ENCODE assay signal across 10 mouse cellular contexts in the genomic region with DNA sequence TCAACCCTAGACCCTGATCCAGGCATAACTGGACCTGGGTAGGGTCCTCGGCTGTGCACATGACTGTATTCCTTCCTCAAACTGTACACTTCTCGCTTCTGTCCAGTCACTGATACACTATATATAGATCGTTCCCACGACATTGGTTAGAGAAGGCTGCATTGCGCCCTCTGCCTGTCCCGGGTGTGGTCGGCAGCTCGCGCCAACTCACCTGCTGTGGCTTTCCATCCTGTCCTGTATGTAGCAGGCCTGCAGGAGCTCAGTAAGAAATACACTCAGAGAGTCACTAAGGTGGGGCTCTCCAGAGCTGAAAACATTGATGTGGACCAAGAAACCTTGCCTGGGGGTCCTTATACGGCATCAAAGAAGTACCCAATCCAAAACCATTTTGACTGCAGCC. TPM values are rescaled to one million over a fixed set of nuclear protein-coding genes. Genes with fewer than 3 reads are reported as not detected.
DNase-seq lines count a peak whose midpoint lies in the region; ATAC-seq and TF ChIP-seq lines count a peak whose summit lies in the region.
"Had no signal": no experiment of that assay in that cellular context is flagged by ENCODE, and none has a peak within 500 bp of the region (broad histone marks: within the 10 kb centered on the region; RNA-seq: fewer than 3 reads in every experiment).

No protein-coding gene starts in this region.

- H3K9ac ChIP-seq in hindbrain, embryonic 11.5 days (ENCODE audit: low read depth, low read length): no peak overlapping the region
- H3K9ac ChIP-seq in limb, embryonic 13.5 days: no peak overlapping the region
- H3K9ac ChIP-seq: liver, embryonic 15.5 days; stomach, embryonic 15.5 days had no signal

- peak overlapping the region; percentile 35; the same call in 1 of the 2 replicates for H3K27ac ChIP-seq in hindbrain, embryonic 10.5 days
- no peak overlapping the region for H3K27ac ChIP-seq in hindbrain, embryonic 11.5 days (ENCODE audit: low read depth, low read length)
- H3K27ac ChIP-seq in limb, embryonic 13.5 days: no peak overlapping the region
- H3K27ac ChIP-seq: liver, embryonic 15.5 days; stomach, embryonic 15.5 days had no signal

- ATAC-seq in hindbrain, embryonic 11.5 days (ENCODE audit: low FRiP score): no peak
- ATAC-seq in limb, embryonic 13.5 days (ENCODE audit: low FRiP score, low read depth): no peak
- no peak for ATAC-seq in granulocyte monocyte progenitor cell, adult 5-6 weeks (replicated peaks; ENCODE audit: poor library complexity, severe bottlenecking)

- H3K4me2 ChIP-seq in hindbrain, embryonic 11.5 days (replicated peaks; ENCODE audit: low read depth, low read length): no peak overlapping the region
- H3K4me2 ChIP-seq in limb, embryonic 13.5 days (replicated peaks): peak overlapping the region; percentile 28
- H3K4me2 ChIP-seq: liver, embryonic 15.5 days; stomach, embryonic 15.5 days had no signal

- DNase-seq in hindbrain, embryonic 10.5 days (ENCODE audit: low spot score): no peak
- no peak for DNase-seq in hindbrain, embryonic 11.5 days (ENCODE audit: low spot score)
- DNase-seq in brain, embryonic 14.5 days (ENCODE audit: low read depth): peak; percentile 19
- DNase-seq in layer of hippocampus, postnatal 10 days (ENCODE audit: low spot score in 2 of 2): no peak
- no peak for DNase-seq in cerebellum, adult 18-20 months

- H3K36me3 ChIP-seq in hindbrain, embryonic 10.5 days: no peaks in the 10 kb centered on the region
- H3K36me3 ChIP-seq in hindbrain, embryonic 11.5 days (ENCODE audit: control insufficient read depth, insufficient read depth, low read length): no peaks in the 10 kb centered on the region
- no peaks in the 10 kb centered on the region for H3K36me3 ChIP-seq in E14TG2a.4 (ENCODE audit: insufficient read depth, low read length)
- no peaks in the 10 kb centered on the region for H3K36me3 ChIP-seq in limb, embryonic 13.5 days
- H3K36me3 ChIP-seq: liver, embryonic 15.5 days; stomach, embryonic 15.5 days had no signal

- H3K4me1 ChIP-seq in hindbrain, embryonic 10.5 days (replicated peaks): peaks cover 14% of the 10 kb centered on the region; the same call in 1 of the 2 replicates
- H3K4me1 ChIP-seq in hindbrain, embryonic 11.5 days (replicated peaks; ENCODE audit: control insufficient read depth, insufficient read depth, low read length): no peaks in the 10 kb centered on the region
- peaks cover 33% of the 10 kb centered on the region for H3K4me1 ChIP-seq in E14TG2a.4 (replicated peaks; ENCODE audit: low read depth, low read length)
- no peaks in the 10 kb centered on the region for H3K4me1 ChIP-seq in limb, embryonic 13.5 days
- H3K4me1 ChIP-seq: liver, embryonic 15.5 days; stomach, embryonic 15.5 days had no signal

- no peak overlapping the region for H3K4me3 ChIP-seq in hindbrain, embryonic 10.5 days
- no peak overlapping the region for H3K4me3 ChIP-seq in hindbrain, embryonic 11.5 days (ENCODE audit: low read depth, low read length)
- H3K4me3 ChIP-seq in E14TG2a.4 (replicated peaks; ENCODE audit: low read length): peak overlapping the region; percentile 43; the same call in 1 of the 2 replicates
- H3K4me3 ChIP-seq in limb, embryonic 13.5 days: no peak overlapping the region
- H3K4me3 ChIP-seq: liver, embryonic 15.5 days; stomach, embryonic 15.5 days had no signal

- TF ChIP-seq POLR2A in brain, embryonic 14.5 days (IDR thresholded peaks at IDR 0.05; ENCODE audit: borderline replicate concordance, extremely low read depth, insufficient read depth, insufficient read length, poor library complexity, severe bottlenecking): no peak

- TF ChIP-seq CTCF in E14TG2a.4 (conservative IDR thresholded peaks at IDR 0.05; ENCODE audit: low read length): no peak; the same call in 1 of the 2 replicates
- peak; percentile 7; the same call in 1 of the 2 replicates for TF ChIP-seq CTCF in brain, embryonic 14.5 days (IDR thresholded peaks at IDR 0.05; ENCODE audit: borderline replicate concordance, extremely low read depth, insufficient read depth, insufficient read length)

- H3K27me3 ChIP-seq in hindbrain, embryonic 10.5 days (ENCODE audit: insufficient read depth, poor library complexity, severe bottlenecking): no peaks in the 10 kb centered on the region
- H3K27me3 ChIP-seq in hindbrain, embryonic 11.5 days (ENCODE audit: control insufficient read depth, insufficient read depth, low read length): no peaks in the 10 kb centered on the region
- peaks cover 3% of the 10 kb centered on the region; the same call in 1 of the 2 replicates for H3K27me3 ChIP-seq in E14TG2a.4 (ENCODE audit: insufficient read depth, low read length)
- H3K27me3 ChIP-seq in limb, embryonic 13.5 days: no peaks in the 10 kb centered on the region
- H3K27me3 ChIP-seq: liver, embryonic 15.5 days; stomach, embryonic 15.5 days had no signal

- 69% methylated on average over 10 of the region's 10 CpGs for WGBS in hindbrain, embryonic 10.5 days
- 72% methylated on average over 10 of the region's 10 CpGs for WGBS in hindbrain, embryonic 11.5 days
- 67% methylated on average over 10 of the region's 10 CpGs for WGBS in limb, embryonic 13.5 days

- peaks cover 6% of the 10 kb centered on the region; the same call in 1 of the 2 replicates for H3K9me3 ChIP-seq in hindbrain, embryonic 10.5 days
- H3K9me3 ChIP-seq in hindbrain, embryonic 11.5 days (ENCODE audit: control insufficient read depth, low read length): no peaks in the 10 kb centered on the region
- no peaks in the 10 kb centered on the region for H3K9me3 ChIP-seq in E14TG2a.4 (ENCODE audit: low read length)
- H3K9me3 ChIP-seq in limb, embryonic 13.5 days: peaks cover 7% of the 10 kb centered on the region
- H3K9me3 ChIP-seq: liver, embryonic 15.5 days; stomach, embryonic 15.5 days had no signal

RNA-seq across cellular contexts. Expression of a gene that starts 17.6 kb away (rescaled TPM):
- 0.98 and 1.3 TPM in 2 replicates for polyA plus RNA-seq in hindbrain, embryonic 10.5 days (2016; fragmentation: Nextera tagmentation; extraction: Ambion mirVana)
- polyA plus RNA-seq in hindbrain, embryonic 11.5 days (2014; fragmentation: Nextera tagmentation; extraction: Ambion mirVana): 1.2 and 1.4 TPM in 2 replicates
- 20.9 and 32.0 TPM in 2 replicates for polyA plus RNA-seq in brain, embryonic 14.5 days (2012; rRNA removed)
- polyA plus RNA-seq in limb, embryonic 13.5 days (2015; fragmentation: Nextera tagmentation; extraction: Ambion mirVana): 0.04 and 0.08 TPM in 2 replicates
- not detected in 2 replicates for total RNA-seq in granulocyte monocyte progenitor cell, adult 5-6 weeks (2014; fragmentation: Nextera tagmentation)
- total RNA-seq in granulocyte monocyte progenitor cell, adult 5-6 weeks (2017): not detected in 2 replicates
- 10 to 100 TPM; 91.4 to 98.4 TPM for total RNA-seq in layer of hippocampus, postnatal 10 days (2021)
- polyA plus RNA-seq: liver, embryonic 15.5 days had no signal

RNA-seq across cellular contexts. Expression of a gene that starts 37.5 kb away (rescaled TPM):
- 25.9 and 26.7 TPM in 2 replicates for polyA plus RNA-seq in hindbrain, embryonic 10.5 days (2016; fragmentation: Nextera tagmentation; extraction: Ambion mirVana)
- polyA plus RNA-seq in hindbrain, embryonic 11.5 days (2014; fragmentation: Nextera tagmentation; extraction: Ambion mirVana): 25.1 and 31.0 TPM in 2 replicates
- polyA plus RNA-seq in brain, embryonic 14.5 days (2012; rRNA removed): 40.9 and 43.4 TPM in 2 replicates
- 28.0 and 30.5 TPM in 2 replicates for polyA plus RNA-seq in limb, embryonic 13.5 days (2015; fragmentation: Nextera tagmentation; extraction: Ambion mirVana)
- total RNA-seq in granulocyte monocyte progenitor cell, adult 5-6 weeks (2014; fragmentation: Nextera tagmentation): 7.5 and 23.0 TPM in 2 replicates
- 10.9 and 12.6 TPM in 2 replicates for total RNA-seq in granulocyte monocyte progenitor cell, adult 5-6 weeks (2017)
- 10 to 100 TPM; 31.9 to 33.2 TPM for total RNA-seq in layer of hippocampus, postnatal 10 days (2021)

RNA-seq across cellular contexts. Expression of a gene that starts 49.0 kb away (rescaled TPM):
- 886 and 980 TPM in 2 replicates for polyA plus RNA-seq in hindbrain, embryonic 10.5 days (2016; fragmentation: Nextera tagmentation; extraction: Ambion mirVana)
- 799 and 828 TPM in 2 replicates for polyA plus RNA-seq in hindbrain, embryonic 11.5 days (2014; fragmentation: Nextera tagmentation; extraction: Ambion mirVana)
- polyA plus RNA-seq in brain, embryonic 14.5 days (2012; rRNA removed): 240 and 244 TPM in 2 replicates
- 561 and 579 TPM in 2 replicates for polyA plus RNA-seq in limb, embryonic 13.5 days (2015; fragmentation: Nextera tagmentation; extraction: Ambion mirVana)
- 440 and 513 TPM in 2 replicates for total RNA-seq in granulocyte monocyte progenitor cell, adult 5-6 weeks (2014; fragmentation: Nextera tagmentation)
- total RNA-seq in granulocyte monocyte progenitor cell, adult 5-6 weeks (2017): 599 and 620 TPM in 2 replicates
- 100 to 1,000 TPM; 164 to 177 TPM for total RNA-seq in layer of hippocampus, postnatal 10 days (2021)
